Mouse (Mus musculus) CH12.LX (cell line): ENCODE data around the gene Ccl5.

Source experiments
- BHLHE40 ChIP-seq: IDR thresholded peaks from 2 replicates; pipeline ENCODE4 v1.6.1; 2011; ENCODE audit warnings: mild to moderate bottlenecking, low read depth, low read length, improper control_type of control experiment
- CTCF ChIP-seq, 2 experiments: IDR thresholded peaks in 1 of 2; conservative IDR thresholded peaks in 1 of 2; 2 replicates each; pipeline ENCODE4 v1.5.1; 2011 to 2012; ENCODE audit warnings: low read depth in 2 of 2, low read length in 2 of 2, improper control_type of control experiment in 1 of 2, inconsistent platforms in 1 of 2, mild to moderate bottlenecking in 1 of 2, moderate library complexity in 1 of 2
- ELF1 ChIP-seq: IDR thresholded peaks from 2 replicates; pipeline ENCODE4 v1.6.1; 2014; ENCODE audit warnings: low read depth, mild to moderate bottlenecking, inconsistent platforms, low read length, improper control_type of control experiment
- EP300 ChIP-seq: IDR thresholded peaks from 2 replicates; pipeline ENCODE4 v1.6.1; 2011; ENCODE audit warnings: low read length, improper control_type of control experiment
- ETS1 ChIP-seq: conservative IDR thresholded peaks from 2 replicates; pipeline ENCODE4 v1.6.1; 2012; ENCODE audit warnings: low read depth, mild to moderate bottlenecking, inconsistent platforms, low read length, improper control_type of control experiment, moderate library complexity
- GABPA ChIP-seq: IDR thresholded peaks from 2 replicates; pipeline ENCODE4 v1.6.1; 2012; ENCODE audit warnings: low read depth, low read length, improper control_type of control experiment, inconsistent platforms; ENCODE audit not compliant: insufficient replicate concordance
- NRF1 ChIP-seq: IDR thresholded peaks from 2 replicates; pipeline ENCODE4 v1.6.1; 2014; ENCODE audit warnings: low read depth, mild to moderate bottlenecking, inconsistent platforms, low read length, improper control_type of control experiment, moderate library complexity
- PAX5 ChIP-seq: IDR thresholded peaks from 2 replicates; pipeline ENCODE4 v1.6.1; 2012; ENCODE audit warnings: low read length, inconsistent platforms, mixed read lengths
- POLR2A ChIP-seq: IDR thresholded peaks from 2 replicates; pipeline ENCODE4 v1.6.1; 2011; ENCODE audit warnings: low read depth, mild to moderate bottlenecking, improper control_type of control experiment, low read length
- POLR2AphosphoS2 ChIP-seq: IDR thresholded peaks from 2 replicates; pipeline ENCODE4 v1.6.1; 2011; ENCODE audit warnings: low read depth, low read length, improper control_type of control experiment
- TCF12 ChIP-seq: IDR thresholded peaks from 2 replicates; pipeline ENCODE4 v1.6.1; 2014; ENCODE audit warnings: low read depth, mild to moderate bottlenecking, inconsistent platforms, low read length, improper control_type of control experiment
- USF2 ChIP-seq: conservative IDR thresholded peaks from 2 replicates; pipeline ENCODE4 v1.6.1; 2011; ENCODE audit warnings: low read depth, low read length, improper control_type of control experiment

DNA sequence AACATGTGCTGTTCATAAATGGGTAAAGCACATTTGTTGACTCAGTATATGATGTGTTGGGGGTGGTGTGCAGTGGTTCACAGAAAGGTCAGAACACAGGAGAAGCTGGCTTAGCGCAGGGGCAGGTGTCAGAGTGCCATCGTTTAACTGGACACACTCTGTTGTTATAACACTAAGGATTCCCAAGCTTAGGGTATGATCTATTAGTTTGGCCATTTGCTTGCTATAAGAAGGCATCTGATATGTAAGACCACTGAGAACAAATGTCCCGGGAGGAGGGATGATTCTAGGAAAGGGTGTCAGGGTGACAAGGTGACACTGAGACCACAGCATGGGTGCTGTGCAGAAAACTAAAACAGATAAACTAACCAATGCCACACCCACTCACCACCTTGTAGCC lies 6.5 kb upstream of the Ccl5 start:
- no peak for TF ChIP-seq POLR2AphosphoS2
- TF ChIP-seq GABPA = no peak
- TF ChIP-seq TCF12 = no peak
- TF ChIP-seq PAX5 = no peak
- TF ChIP-seq BHLHE40 = no peak
- no peak for TF ChIP-seq ETS1
- TF ChIP-seq ELF1 = no peak
- no peak for TF ChIP-seq POLR2A
- TF ChIP-seq EP300 = no peak
- TF ChIP-seq USF2 = no peak
- no peak for TF ChIP-seq CTCF (conservative IDR thresholded peaks at IDR 0.05 in 1 of 2, IDR thresholded peaks at IDR 0.05 in 1 of 2; ENCODE audit: low read depth in 2 of 2, low read length in 2 of 2)
- TF ChIP-seq NRF1 = no peak
